Mouse (Mus musculus) midbrain, embryonic 11.5 days (tissue): ENCODE data around the gene Hlcs. TPM values are rescaled to one million over a fixed set of nuclear protein-coding genes. Genes with fewer than 3 reads are reported as not detected.

Experiments
- ATAC-seq: fragments of 200-750 bp; cut with Nextera tagmentation; 2 replicates; pipeline ENCODE4 v1.8.0; 2017; ENCODE audit warnings: moderate TSS enrichment, moderate library complexity; ENCODE audit not compliant: low FRiP score
- DNase-seq: peaks from one replicate; pipeline ENCODE4 v3.0.0; 2015; ENCODE audit warnings: low spot score; ENCODE audit errors: missing footprints
- H3K27ac ChIP-seq: fragments of 300-500 bp; sonication (generic); 2 replicates; pipeline ENCODE4 v1.5.1; 2014; ENCODE audit warnings: low read depth, low read length
- H3K27me3 ChIP-seq: fragments of 300-500 bp; sonication (generic); 2 replicates; pipeline ENCODE4 v1.6.1; 2014; ENCODE audit warnings: mild to moderate bottlenecking, low read length, moderate library complexity, mixed read lengths; ENCODE audit not compliant: control insufficient read depth, insufficient read depth
- H3K36me3 ChIP-seq: fragments of 300-500 bp; sonication (generic); 2 replicates; pipeline ENCODE4 v1.6.1; 2014; ENCODE audit warnings: mild to moderate bottlenecking, low read length, moderate library complexity, mixed read lengths; ENCODE audit not compliant: control insufficient read depth, insufficient read depth
- H3K4me1 ChIP-seq: fragments of 300-500 bp; sonication (generic); 2 replicates; pipeline ENCODE4 v1.6.1; 2014; ENCODE audit warnings: low read length; ENCODE audit not compliant: control insufficient read depth, insufficient read depth
- H3K4me2 ChIP-seq: fragments of 300-500 bp; sonication (generic); 2 replicates; pipeline ENCODE4 v1.6.1; 2014; ENCODE audit warnings: mild to moderate bottlenecking, moderate library complexity
- H3K4me3 ChIP-seq: fragments of 300-500 bp; sonication (generic); 2 replicates; pipeline ENCODE4 v1.5.1; 2014; ENCODE audit warnings: low read depth, low read length
- H3K9ac ChIP-seq: fragments of 300-500 bp; sonication (generic); 2 replicates; pipeline ENCODE4 v1.6.1; 2014; ENCODE audit warnings: low read length
- H3K9me3 ChIP-seq: fragments of 300-500 bp; sonication (generic); 2 replicates; pipeline ENCODE4 v1.6.1; 2016; ENCODE audit warnings: low read length; ENCODE audit not compliant: control insufficient read depth
- WGBS: fragments of 180-500 bp; shearing (Covaris S2); extraction: QIAGEN DNeasy Blood & Tissue Kit; methylation state at CpG from one replicate; pipeline ENCODE4 v1.1.7; 2014; 5-methylcytosine and 5-hydroxymethylcytosine counted together
- microRNA-seq: library from miRNA; unstranded; fragments of <30 nt; microRNA quantifications from one replicate; pipeline ENCODE4, GENCODE M21; 2017
- polyA plus RNA-seq: library from polyadenylated mRNA; unstranded; fragments of >200 nt; fragmentation: Nextera tagmentation; extraction: Ambion mirVana; gene quantifications from 2 replicates; pipeline ENCODE4 v1.2.1, GENCODE M21; 2014

Hlcs gene
- polyA plus RNA-seq, 1 experiment from 2014 or later, result 8.1 TPM

GRCm38 (mm10) chr16:94079075-94079855, 234.1 kb downstream of the Hlcs start:
- DNase-seq (peak; percentile 96), ATAC-seq (no peak; the same call in 1 of the 2 replicates)
- Histone ChIP-seq H3K27ac (no peak overlapping the region), H3K27me3 (peaks cover 94% of the 10 kb centered on the region), H3K9me3 (0 out of 2 replicates have a peak, but pooled peaks cover 2% of the 10 kb centered on the region), H3K4me1 (peaks cover 5% of the 10 kb centered on the region; the same call in 1 of the 2 replicates), H3K4me2 (peak overlapping the region; percentile 16; the same call in 1 of the 2 replicates), H3K4me3 (peak overlapping the region; percentile 2; the same call in 1 of the 2 replicates), H3K36me3 (no peaks in the 10 kb centered on the region), H3K9ac (no peak overlapping the region)
- under 1% methylated on average over 47 of the region's 47 CpGs for WGBS

Small RNAs within 50 kb of the gene (microRNA-seq; reads per million reads assigned to microRNA genes)
- not detected for gene Gm23062

Other genes with a start within 250 kb of the Hlcs start
- gene Sim2, start 228.6 kb downstream of the Hlcs start, polyA plus RNA-seq, result 1.8 and 2.3 TPM in 2 replicates
- 5.3 and 6.0 TPM in 2 replicates for gene Ripply3, start 14.8 kb upstream of the Hlcs start, polyA plus RNA-seq
- gene Ttc3, start 57.0 kb upstream of the Hlcs start, polyA plus RNA-seq, result 489 and 614 TPM in 2 replicates
- gene Pigp, start 58.3 kb upstream of the Hlcs start, polyA plus RNA-seq, result 93.9 and 96.3 TPM in 2 replicates
- gene Vps26c, start 213.3 kb upstream of the Hlcs start, polyA plus RNA-seq, result 60.0 and 60.4 TPM in 2 replicates